Mouse (Mus musculus) embryonic facial prominence, embryonic 12.5 days (tissue): ENCODE results near the gene Tmbim1. TPM values are rescaled to one million over a fixed set of nuclear protein-coding genes. Genes with fewer than 3 reads are reported as not detected.

Source experiments
- ATAC-seq: fragments of 200-750 bp; cut with Nextera tagmentation; 2 replicates; pipeline ENCODE4 v1.8.0; 2017; ENCODE audit not compliant: insufficient number of reproducible peaks, insufficient read depth, low FRiP score, low TSS enrichment
- H3K27ac ChIP-seq: fragments of 300-500 bp; sonication (generic); 2 replicates; pipeline ENCODE4 v1.5.1; 2016; ENCODE audit warnings: mild to moderate bottlenecking
- H3K27me3 ChIP-seq: fragments of 300-500 bp; sonication (generic); 2 replicates; pipeline ENCODE4 v1.6.1; 2016; ENCODE audit warnings: mild to moderate bottlenecking, moderate library complexity
- H3K36me3 ChIP-seq: fragments of 300-500 bp; sonication (generic); 2 replicates; pipeline ENCODE4 v1.6.1; 2016; ENCODE audit warnings: mild to moderate bottlenecking
- H3K4me1 ChIP-seq: fragments of 300-500 bp; sonication (generic); 2 replicates; pipeline ENCODE4 v1.6.1; 2016
- H3K4me2 ChIP-seq: fragments of 300-500 bp; sonication (generic); replicated peaks from 2 replicates; pipeline ENCODE4 v1.6.1; 2016; ENCODE audit warnings: mild to moderate bottlenecking, moderate library complexity
- H3K4me3 ChIP-seq: fragments of 300-500 bp; sonication (generic); 2 replicates; pipeline ENCODE4 v1.5.1; 2016; ENCODE audit warnings: mild to moderate bottlenecking
- H3K9ac ChIP-seq: fragments of 300-500 bp; sonication (generic); 2 replicates; pipeline ENCODE4 v1.6.1; 2016; ENCODE audit warnings: mild to moderate bottlenecking, moderate library complexity
- H3K9me3 ChIP-seq: fragments of 300-500 bp; sonication (generic); 2 replicates; pipeline ENCODE4 v1.6.1; 2016; ENCODE audit warnings: mild to moderate bottlenecking, moderate library complexity
- WGBS: fragments of 180-500 bp; shearing (Covaris S2); methylation state at CpG from one replicate; pipeline ENCODE4 v1.1.7; 2016; 5-methylcytosine and 5-hydroxymethylcytosine counted together
- polyA plus RNA-seq: library from polyadenylated mRNA; unstranded; fragments of >200 nt; fragmentation: Nextera tagmentation; extraction: Ambion mirVana; gene quantifications from 2 replicates; pipeline ENCODE4 v1.2.1, GENCODE M21; 2016

Gene Tmbim1
- polyA plus RNA-seq, 1 experiment from 2014 or later = 18.4 TPM

- H3K9me3 ChIP-seq = no peaks in the 10 kb centered on the region
- H3K9ac ChIP-seq = no peak overlapping the region
- H3K36me3 ChIP-seq = peaks cover 82% of the 10 kb centered on the region
- no peak overlapping the region for H3K4me2 ChIP-seq
- H3K27ac ChIP-seq = no peak overlapping the region
- ATAC-seq = no peak
- H3K27me3 ChIP-seq = no peaks in the 10 kb centered on the region
- no peaks in the 10 kb centered on the region for H3K4me1 ChIP-seq
- 91% methylated on average over 8 of the region's 8 CpGs for WGBS
- H3K4me3 ChIP-seq = no peak overlapping the region
These were observed 49.6 kb downstream of the Tmbim1 start for GRCm38 (mm10) chr1:74255704-74256345.

- H3K27me3 ChIP-seq = no peaks in the 10 kb centered on the region
- no peak overlapping the region for H3K9ac ChIP-seq
- no peak for ATAC-seq
- no peak overlapping the region for H3K27ac ChIP-seq
- H3K4me1 ChIP-seq = no peaks in the 10 kb centered on the region
- no peak overlapping the region for H3K4me2 ChIP-seq
- no peak overlapping the region for H3K4me3 ChIP-seq
- H3K9me3 ChIP-seq = no peaks in the 10 kb centered on the region
- H3K36me3 ChIP-seq = peaks cover 62% of the 10 kb centered on the region
- WGBS = 90% methylated on average over 4 of the region's 4 CpGs
These were observed 55.3 kb downstream of the Tmbim1 start for GRCm38 (mm10) chr1:74250096-74250495.

- H3K27ac ChIP-seq = no peak overlapping the region
- H3K36me3 ChIP-seq = peaks cover 57% of the 10 kb centered on the region
- WGBS = 82% methylated on average over 5 of the region's 5 CpGs
- H3K9ac ChIP-seq = no peak overlapping the region
- ATAC-seq = no peak
- H3K27me3 ChIP-seq = no peaks in the 10 kb centered on the region
- no peaks in the 10 kb centered on the region for H3K4me1 ChIP-seq
- no peaks in the 10 kb centered on the region for H3K9me3 ChIP-seq
- H3K4me2 ChIP-seq = no peak overlapping the region
- H3K4me3 ChIP-seq = no peak overlapping the region
These were observed 56.0 kb downstream of the Tmbim1 start for GRCm38 (mm10) chr1:74249331-74249980.

- no peaks in the 10 kb centered on the region for H3K9me3 ChIP-seq
- H3K4me2 ChIP-seq = no peak overlapping the region
- no peak overlapping the region for H3K9ac ChIP-seq
- no peak overlapping the region for H3K27ac ChIP-seq
- H3K4me3 ChIP-seq = no peak overlapping the region
- peaks cover 51% of the 10 kb centered on the region for H3K36me3 ChIP-seq
- no peak for ATAC-seq
- H3K27me3 ChIP-seq = no peaks in the 10 kb centered on the region
- 70% methylated on average over 1 of the region's 1 CpGs for WGBS
- H3K4me1 ChIP-seq = no peaks in the 10 kb centered on the region
These were observed 56.6 kb downstream of the Tmbim1 start for GRCm38 (mm10) chr1:74248799-74249198.

- H3K9ac ChIP-seq = no peak overlapping the region
- 78% methylated on average over 2 of the region's 2 CpGs for WGBS
- peaks cover 24% of the 10 kb centered on the region for H3K36me3 ChIP-seq
- peaks cover under 1% of the 10 kb centered on the region; the same call in 1 of the 2 replicates for H3K4me1 ChIP-seq
- H3K4me2 ChIP-seq = no peak overlapping the region
- no peaks in the 10 kb centered on the region for H3K27me3 ChIP-seq
- no peak overlapping the region for H3K4me3 ChIP-seq
- no peak overlapping the region for H3K27ac ChIP-seq
- no peaks in the 10 kb centered on the region for H3K9me3 ChIP-seq
- ATAC-seq = no peak
These were observed 59.9 kb downstream of the Tmbim1 start for GRCm38 (mm10) chr1:74245525-74245924.

- Histone ChIP-seq H3K27ac (peak overlapping the region; percentile 52; the same call in 1 of the 2 replicates), H3K4me1 (peaks cover 32% of the 10 kb centered on the region), H3K4me2 (no peak overlapping the region), H3K36me3 (no peaks in the 10 kb centered on the region), H3K27me3 (no peaks in the 10 kb centered on the region), H3K4me3 (no peak overlapping the region), H3K9me3 (no peaks in the 10 kb centered on the region), H3K9ac (no peak overlapping the region)
- WGBS = 83% methylated on average over 4 of the region's 4 CpGs
- ATAC-seq = no peak
These were observed 64.6 kb downstream of the Tmbim1 start for GRCm38 (mm10) chr1:74240832-74241231.

GRCm38 (mm10) chr1:74240311-74240710 is 65.1 kb downstream of the Tmbim1 start:
- peak; percentile 22; the same call in 1 of the 2 replicates for ATAC-seq
- H3K9ac ChIP-seq = no peak overlapping the region
- H3K9me3 ChIP-seq = no peaks in the 10 kb centered on the region
- no peaks in the 10 kb centered on the region for H3K27me3 ChIP-seq
- H3K36me3 ChIP-seq = no peaks in the 10 kb centered on the region
- H3K4me2 ChIP-seq = no peak overlapping the region; the same call in 1 of the 2 replicates
- peak overlapping the region; percentile 52 for H3K27ac ChIP-seq
- H3K4me1 ChIP-seq = peaks cover 32% of the 10 kb centered on the region
- 53% methylated on average over 6 of the region's 6 CpGs for whole genome bisulfite sequencing
- no peak overlapping the region for H3K4me3 ChIP-seq

GRCm38 (mm10) chr1:74239618-74240017 is 65.8 kb downstream of the Tmbim1 start:
- Histone ChIP-seq H3K9ac (no peak overlapping the region), H3K4me1 (peaks cover 32% of the 10 kb centered on the region), H3K27me3 (no peaks in the 10 kb centered on the region), H3K36me3 (no peaks in the 10 kb centered on the region), H3K4me3 (no peak overlapping the region), H3K9me3 (no peaks in the 10 kb centered on the region), H3K4me2 (peak overlapping the region; percentile 22; the same call in 1 of the 2 replicates), H3K27ac (0 out of 2 replicates have a peak overlapping the region, but pooled peaks have one; percentile 30)
- WGBS = 55% methylated on average over 11 of the region's 11 CpGs
- ATAC-seq = no peak

- Histone ChIP-seq H3K36me3 (no peaks in the 10 kb centered on the region), H3K9ac (no peak overlapping the region), H3K9me3 (no peaks in the 10 kb centered on the region), H3K4me2 (peak overlapping the region; percentile 22; the same call in 1 of the 2 replicates), H3K4me1 (peaks cover 32% of the 10 kb centered on the region), H3K4me3 (no peak overlapping the region), H3K27me3 (no peaks in the 10 kb centered on the region), H3K27ac (0 out of 2 replicates have a peak overlapping the region, but pooled peaks have one; percentile 30)
- WGBS = 66% methylated on average over 7 of the region's 7 CpGs
- ATAC-seq = no peak
These were observed 66.3 kb downstream of the Tmbim1 start for GRCm38 (mm10) chr1:74239162-74239561.

Other genes starting within 250 kb of the Tmbim1 start
- 38.8 and 39.4 TPM in 2 replicates for gene Tns1, start 181.2 kb downstream of the Tmbim1 start, polyA plus RNA-seq
- 0.22 and 0.26 TPM in 2 replicates for gene Rufy4, start 180.1 kb downstream of the Tmbim1 start, polyA plus RNA-seq
- gene Cxcr2, start 151.6 kb downstream of the Tmbim1 start, polyA plus RNA-seq = 0.08 and 0.10 TPM in 2 replicates
- gene Cxcr1, start 111.0 kb downstream of the Tmbim1 start, polyA plus RNA-seq = not detected in 2 replicates
- gene Arpc2, start 69.5 kb downstream of the Tmbim1 start, polyA plus RNA-seq = 378 and 381 TPM in 2 replicates
- not detected in 2 replicates for gene Gpbar1, start 27.1 kb downstream of the Tmbim1 start, polyA plus RNA-seq
- 211 and 213 TPM in 2 replicates for gene Aamp, start 20.9 kb downstream of the Tmbim1 start, polyA plus RNA-seq
- gene Pnkd, start 20.7 kb downstream of the Tmbim1 start, polyA plus RNA-seq = 106 TPM in 2 replicates
- 0.93 and 0.98 TPM in 2 replicates for gene Catip, start 56.5 kb upstream of the Tmbim1 start, polyA plus RNA-seq
- gene Slc11a1, start 69.6 kb upstream of the Tmbim1 start, polyA plus RNA-seq = 4.1 and 5.0 TPM in 2 replicates
- gene Ctdsp1, start 85.9 kb upstream of the Tmbim1 start, polyA plus RNA-seq = 75.7 and 78.9 TPM in 2 replicates
- 0.23 and 0.24 TPM in 2 replicates for gene Vil1, start 103.8 kb upstream of the Tmbim1 start, polyA plus RNA-seq
- gene Cnot9, start 200.4 kb upstream of the Tmbim1 start, polyA plus RNA-seq = 70.1 and 71.5 TPM in 2 replicates
- 0.89 and 1.2 TPM in 2 replicates for gene Plcd4, start 237.3 kb upstream of the Tmbim1 start, polyA plus RNA-seq
- 39.8 and 41.7 TPM in 2 replicates for gene Usp37, start 238.7 kb upstream of the Tmbim1 start, polyA plus RNA-seq